Mouse (Mus musculus) c-Kit-positive CD71-positive TER-119-negative erythroid progenitor cells, embryonic 14.5 days (primary cell): ENCODE results near the gene Naa10.

Source experiments
- DNase-seq: peaks from one replicate; pipeline ENCODE4 v3.0.0-alpha.2; 2013; ENCODE audit warnings: low read depth

Naa10 gene

DNA sequence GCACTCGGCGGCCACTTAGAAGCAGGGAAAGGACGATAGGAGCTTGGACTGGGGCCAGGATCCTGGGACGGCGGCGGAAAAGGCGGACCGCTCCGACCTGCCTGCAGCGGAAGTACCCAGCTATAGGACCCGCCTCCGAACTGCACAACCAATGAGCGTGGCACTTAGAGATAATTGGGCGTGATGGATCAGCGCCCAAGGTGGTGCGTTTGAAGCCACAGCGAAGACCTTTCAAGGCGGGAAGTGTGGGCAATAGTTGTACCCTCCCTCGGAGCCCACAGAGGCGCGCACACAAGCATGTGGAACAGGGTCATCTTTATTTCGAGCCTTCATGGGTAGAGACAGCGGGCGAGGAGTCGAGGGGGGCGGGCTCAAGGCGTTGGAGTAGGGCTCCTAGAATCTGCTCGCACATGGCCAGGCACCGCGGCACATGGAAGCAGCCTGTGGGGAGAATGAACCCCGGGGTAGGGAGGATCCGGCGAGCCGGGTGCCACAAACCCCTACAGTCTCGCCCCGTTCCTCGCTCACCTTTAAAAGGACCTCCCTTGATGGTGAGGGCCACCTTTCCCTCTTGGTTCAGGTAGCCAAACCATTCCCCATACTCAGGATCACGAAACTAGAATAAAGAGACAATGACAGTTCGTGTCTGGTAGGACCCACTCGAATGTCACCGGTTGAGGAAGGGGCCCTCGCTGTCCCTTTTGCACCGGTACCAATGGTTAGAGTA lies at the start of gene Naa10, which contains the start of gene Arhgap4:
TSS of gene Naa10 (minus strand) at position 122 of the 727 bp plus-strand sequence.
TSS of gene Arhgap4 (minus strand) at position 48 of the 727 bp plus-strand sequence.
- peak; percentile 81 for DNase-seq

- no peak for DNase-seq
Observed at GRCm38 (mm10) chrX:73970781-73971180, 49.0 kb upstream of the Naa10 start.

DNA sequence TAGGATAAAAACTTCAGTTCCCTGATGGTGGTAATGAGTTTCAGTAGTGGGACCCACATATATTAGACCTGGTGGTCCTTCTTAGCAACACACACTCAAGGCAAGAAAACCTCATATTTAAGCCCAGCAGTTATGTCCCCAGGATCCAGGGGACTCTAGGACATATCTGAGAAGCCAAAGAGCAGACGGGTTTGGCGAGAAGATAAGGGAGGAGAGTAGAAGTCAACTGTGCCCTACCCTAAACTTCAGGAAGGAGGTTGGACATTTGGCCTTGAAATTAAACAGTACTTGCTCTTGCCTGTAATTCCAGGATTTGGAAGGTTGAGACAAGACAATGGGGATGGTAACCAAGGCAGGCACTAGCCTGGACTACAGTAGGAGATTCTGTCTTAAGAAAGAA lies 48.0 kb upstream of the Naa10 start:
- DNase-seq: peak; percentile 65

- peak; percentile 33 for DNase-seq
Observed at GRCm38 (mm10) chrX:73969167-73969566, 47.4 kb upstream of the Naa10 start.

- peak; percentile 76 for DNase-seq
Observed at GRCm38 (mm10) chrX:73967177-73968075, 45.7 kb upstream of the Naa10 start.

GRCm38 (mm10) chrX:73966248-73967176 lies 44.8 kb upstream of the Naa10 start, which contains the start of gene Hcfc1:
Hcfc1 (minus strand) TSS chrX:73966357.
- DNase-seq: peak; percentile 56

DNA sequence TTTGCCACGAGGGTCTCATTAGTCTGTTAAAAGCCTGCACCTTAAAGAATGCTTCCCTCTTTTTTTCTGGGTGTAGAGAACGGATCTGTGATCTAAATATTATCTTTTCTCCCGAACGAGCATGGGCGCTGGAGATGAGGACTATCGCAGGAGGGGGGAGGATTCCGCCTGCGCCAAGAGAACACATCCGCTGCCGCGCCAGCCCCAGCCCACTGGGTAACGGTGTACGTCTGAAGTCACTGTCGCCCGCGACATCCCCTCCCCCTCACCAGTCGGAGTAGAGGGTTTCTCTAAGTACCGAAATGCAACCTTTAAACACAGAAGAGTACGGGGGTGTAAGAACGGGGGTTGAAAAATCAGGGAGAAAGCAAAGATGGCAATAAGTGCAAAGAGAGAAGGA lies 43.6 kb upstream of the Naa10 start:
- no peak for DNase-seq

DNA sequence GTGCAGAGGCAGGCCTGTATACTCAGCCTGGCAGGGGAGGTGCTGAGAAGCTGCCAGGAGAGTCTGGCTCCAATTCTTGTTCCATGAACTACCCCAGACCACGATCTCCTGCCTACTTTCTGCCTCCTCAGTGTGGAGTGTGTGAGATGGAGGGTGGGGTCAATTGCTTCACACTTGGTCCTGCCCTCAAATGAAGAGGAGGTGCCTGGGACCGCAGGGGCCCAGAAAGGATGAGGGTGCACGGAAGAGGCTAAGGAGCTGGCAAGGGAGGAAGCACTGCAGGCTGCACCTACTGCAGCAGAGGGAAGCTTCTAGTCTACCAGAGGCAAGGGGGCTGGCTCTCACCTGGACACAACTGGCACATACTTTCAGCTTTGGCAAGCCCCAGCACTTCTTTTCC lies 42.6 kb upstream of the Naa10 start:
- no peak for DNase-seq

GRCm38 (mm10) chrX:73954988-73955387 lies 33.2 kb upstream of the Naa10 start:
- DNase-seq: no peak

DNA sequence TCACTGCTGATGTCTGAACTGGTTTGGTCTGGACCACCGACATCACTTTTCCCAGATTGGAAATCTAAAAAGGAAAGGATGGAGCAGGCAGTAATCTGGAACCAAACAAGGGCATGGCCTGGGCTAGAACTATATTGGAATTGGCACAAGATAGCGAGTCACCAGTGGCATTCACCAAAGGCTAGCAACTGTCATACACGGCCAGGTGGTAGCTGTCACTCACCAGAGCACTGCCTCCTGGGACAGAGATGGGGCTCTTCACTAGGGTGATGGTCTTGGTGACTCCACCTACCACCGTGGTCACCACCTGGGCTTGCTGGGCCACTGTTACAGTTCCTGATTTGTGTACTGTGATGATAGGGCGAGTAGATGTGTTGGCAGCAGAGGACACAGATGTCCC lies 30.9 kb upstream of the Naa10 start:
- no peak for DNase-seq

- no peak for DNase-seq
Observed at GRCm38 (mm10) chrX:73949341-73949740, 27.6 kb upstream of the Naa10 start.

DNA sequence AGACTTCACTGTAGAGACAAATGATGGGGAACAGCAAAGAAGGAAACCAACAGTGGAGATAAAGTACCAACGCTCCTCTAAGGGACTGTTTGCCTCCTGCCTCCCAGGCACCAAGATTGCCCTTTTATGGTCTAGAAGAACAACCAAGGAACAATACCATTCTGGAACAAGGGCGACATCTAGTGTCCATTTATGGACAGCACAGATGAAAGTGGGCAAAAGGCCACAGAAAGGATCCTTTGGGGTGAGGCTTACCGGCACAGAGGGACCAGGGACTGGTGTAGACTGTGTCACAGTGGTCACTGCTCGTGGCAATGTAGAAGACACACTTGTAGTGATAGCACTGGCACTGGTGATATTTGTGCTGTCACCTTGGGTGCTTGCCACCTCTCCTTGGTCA lies 26.9 kb upstream of the Naa10 start:
- no peak for DNase-seq

GRCm38 (mm10) chrX:73946896-73947295 lies 25.2 kb upstream of the Naa10 start:
- no peak for DNase-seq

DNA sequence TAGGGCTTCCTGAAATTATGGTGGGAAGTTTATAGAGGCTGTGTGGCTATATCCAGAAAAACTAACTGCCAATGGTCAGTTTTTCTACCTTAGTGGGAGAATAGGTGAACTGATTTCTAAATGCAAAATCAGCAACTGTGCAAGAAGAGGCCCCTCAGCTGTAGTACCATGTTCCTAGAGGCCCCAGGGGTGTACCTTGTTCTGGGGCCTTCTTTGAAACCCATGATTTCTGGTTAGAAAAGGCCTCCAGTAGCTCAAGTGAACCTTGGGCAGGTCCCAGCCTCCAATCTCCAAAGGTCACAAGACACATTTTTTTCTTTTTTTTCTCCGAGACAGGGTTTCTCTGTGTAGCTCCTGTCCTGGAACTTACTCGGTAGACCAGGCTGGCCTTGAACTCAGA lies 20.6 kb upstream of the Naa10 start:
- no peak for DNase-seq

DNA sequence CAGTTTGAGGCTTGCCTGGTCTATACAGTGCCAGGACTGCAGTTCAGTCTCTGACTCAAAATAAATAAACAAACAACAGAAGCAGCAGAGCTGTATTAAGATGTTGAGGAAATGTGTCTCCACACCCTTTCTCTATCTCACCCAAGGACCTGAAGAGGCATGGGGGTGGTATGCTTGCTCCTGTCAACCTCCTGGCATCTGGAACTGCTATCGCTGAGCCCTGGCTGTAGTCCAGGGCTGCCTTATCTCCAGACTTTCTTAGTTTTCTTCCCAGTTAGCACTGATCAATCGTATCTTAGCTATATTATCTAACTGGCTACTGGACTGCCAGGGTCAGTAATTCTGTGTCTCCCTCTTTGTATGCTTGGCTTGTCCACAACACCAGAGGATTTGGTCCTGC lies 20.1 kb upstream of the Naa10 start:
- no peak for DNase-seq

GRCm38 (mm10) chrX:73931871-73932270 lies 10.1 kb upstream of the Naa10 start:
- DNase-seq: no peak

- DNase-seq: peak; percentile 60
Observed at GRCm38 (mm10) chrX:73930402-73931062, 8.8 kb upstream of the Naa10 start, which contains the start of gene Renbp. Renbp (minus strand) TSS chrX:73930850.

DNA sequence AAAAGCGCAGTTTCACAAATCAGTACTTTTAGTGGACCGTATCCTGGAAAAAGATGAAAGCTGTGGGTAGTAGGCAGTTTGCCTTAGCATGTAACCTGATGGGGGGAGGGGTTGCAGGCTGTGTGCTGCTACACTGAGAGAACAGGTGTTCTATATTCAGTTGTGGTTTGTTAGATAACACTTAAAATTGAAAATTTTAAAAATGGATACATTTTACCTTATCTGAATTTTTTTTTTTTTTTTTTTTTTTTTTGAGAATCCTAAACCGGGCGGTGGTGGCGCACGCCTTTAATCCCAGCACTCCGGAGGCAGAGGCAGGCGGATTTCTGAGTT lies 772 bp upstream of the Naa10 start:
- DNase-seq: no peak

DNA sequence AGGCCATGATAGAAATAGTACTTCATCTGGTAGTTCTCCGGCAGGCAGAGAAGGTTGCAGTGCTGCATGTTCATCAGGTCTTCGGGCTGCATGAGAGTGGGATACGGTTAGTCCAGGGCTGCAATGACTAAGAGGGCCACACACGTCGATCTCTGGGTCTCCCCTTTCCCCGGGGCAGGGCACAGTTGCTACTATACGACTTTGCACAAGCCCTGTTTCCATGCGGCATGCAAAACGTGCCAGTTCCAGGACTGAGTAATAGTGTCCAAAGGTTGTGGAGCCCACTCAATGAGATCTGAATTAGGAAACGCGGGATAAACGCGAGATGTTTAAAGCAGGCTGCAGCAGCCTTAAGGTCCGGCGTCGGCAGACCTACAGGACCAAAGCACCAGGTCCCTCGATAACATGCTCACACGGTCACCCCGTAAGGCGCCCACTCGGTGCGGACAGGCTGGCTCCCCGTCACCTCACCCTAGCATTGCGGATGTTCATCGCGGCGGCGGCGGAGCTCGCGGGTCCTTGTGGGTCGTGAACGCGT lies 390 bp downstream of the Naa10 start:
- DNase-seq: no peak

- DNase-seq: no peak
Observed at GRCm38 (mm10) chrX:73918631-73919030, 3.1 kb downstream of the Naa10 start.

DNA sequence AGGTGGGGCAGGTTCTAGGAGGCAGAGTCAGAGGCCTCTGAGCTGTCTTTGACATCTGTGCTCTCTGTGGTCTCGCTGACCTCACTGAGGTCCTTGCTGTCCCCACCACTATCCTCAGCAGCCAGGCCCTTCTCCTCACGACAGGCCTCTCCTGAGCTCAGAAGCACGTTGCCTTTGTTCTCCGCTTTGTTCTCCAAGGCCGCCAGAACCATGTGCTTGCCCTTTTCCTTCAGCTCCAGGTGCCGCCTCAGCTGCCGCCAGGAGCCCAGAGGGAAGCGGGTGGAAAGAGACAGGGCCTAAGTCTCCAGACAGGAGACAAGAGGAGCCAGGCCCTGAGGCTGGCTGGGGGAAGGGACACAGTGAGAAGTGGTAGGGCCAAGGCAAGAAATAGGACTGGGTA lies 4.8 kb downstream of the Naa10 start:
- DNase-seq: no peak
